Mouse (Mus musculus): ENCODE measurements around the gene Rasgef1b. TPM values are rescaled to one million over a fixed set of nuclear protein-coding genes. Genes with fewer than 3 reads are reported as not detected.
"Not testable (repeated sequence)": the region's sequence is repeated elsewhere in the genome, so short reads cannot be mapped to it uniquely, and the experiment has no call there.

Gene Rasgef1b
- polyA plus RNA-seq, 1 experiment from 2014 or later, result 31.1 TPM

DNA sequence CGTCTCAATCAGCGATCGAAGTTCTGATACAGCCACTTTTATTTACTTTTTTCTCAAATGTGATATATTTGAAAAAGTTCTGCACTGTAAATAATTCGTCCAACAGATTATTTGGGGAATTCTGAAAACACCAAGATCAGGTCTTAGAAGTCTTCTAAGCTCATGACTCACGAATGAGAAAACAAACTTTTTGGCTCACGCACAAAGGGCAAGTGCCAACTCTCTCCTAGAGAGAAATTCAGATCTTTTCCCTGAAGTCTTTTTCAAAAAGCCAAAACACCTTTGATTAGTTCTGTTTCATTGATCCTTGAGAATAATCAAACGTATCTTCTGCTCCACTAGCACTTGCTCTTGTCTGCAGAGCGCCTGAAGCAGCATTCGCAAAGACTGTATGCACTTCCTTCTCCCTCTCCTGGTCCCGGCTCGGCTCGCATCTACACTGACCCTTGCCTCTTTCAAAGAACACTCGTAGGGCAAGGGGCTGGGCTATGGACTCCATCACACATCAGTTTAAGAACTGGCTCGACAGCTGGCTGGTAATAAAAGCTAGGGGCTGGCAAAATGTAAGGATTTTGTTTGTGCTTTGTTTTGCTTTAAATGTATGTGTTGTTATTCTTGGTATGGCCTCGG, 504.9 kb downstream of the Rasgef1b start:
- peaks cover 2% of the 10 kb centered on the region; the same call in 1 of the 2 replicates for H3K4me1 ChIP-seq (ENCODE audit: control insufficient read depth, insufficient read depth, low read length)
- WGBS, result 66% methylated on average over 15 of the region's 15 CpGs
- no peak overlapping the region for H3K4me2 ChIP-seq (ENCODE audit: low read depth, low read length)
- no peak overlapping the region for H3K4me3 ChIP-seq (ENCODE audit: low read length)
- no peak for ATAC-seq (replicated peaks; ENCODE audit: extremely low read depth, insufficient read depth, low FRiP score)
- peaks cover 63% of the 10 kb centered on the region for H3K36me3 ChIP-seq (ENCODE audit: control insufficient read depth, insufficient read depth)
- peak overlapping the region; percentile 57 for H3K27ac ChIP-seq (ENCODE audit: low read length)
- H3K9me3 ChIP-seq (replicated peaks; ENCODE audit: control insufficient read depth, low read length), result peaks cover 5% of the 10 kb centered on the region; the same call in 1 of the 2 replicates
- no peak overlapping the region for H3K9ac ChIP-seq (ENCODE audit: low read length)
- no peaks in the 10 kb centered on the region for H3K27me3 ChIP-seq (ENCODE audit: control insufficient read depth, insufficient read depth, low read length)

DNA sequence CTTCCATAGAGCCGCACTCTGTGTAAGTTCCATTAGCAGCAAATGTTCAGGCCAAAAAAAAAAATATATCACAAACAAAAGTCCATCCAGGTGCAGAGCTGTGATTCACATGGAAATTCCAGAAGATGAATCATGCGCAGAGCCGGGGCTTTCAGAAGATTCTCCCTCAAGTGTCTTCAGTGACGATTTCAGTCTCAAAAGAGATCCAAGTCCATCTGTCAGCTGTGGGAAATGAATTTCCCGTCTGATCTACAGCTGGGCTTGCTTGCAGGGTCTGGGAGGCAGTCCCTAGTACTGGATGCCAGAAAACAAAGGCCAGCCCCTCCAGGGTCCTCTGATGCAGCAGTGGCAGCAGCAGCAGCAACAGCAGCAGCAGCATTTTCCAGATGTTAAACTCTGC, 510.5 kb downstream of the Rasgef1b start:
- WGBS, result 65% methylated on average over 5 of the region's 5 CpGs
- ATAC-seq (replicated peaks; ENCODE audit: extremely low read depth, insufficient read depth, low FRiP score), result no peak

DNA sequence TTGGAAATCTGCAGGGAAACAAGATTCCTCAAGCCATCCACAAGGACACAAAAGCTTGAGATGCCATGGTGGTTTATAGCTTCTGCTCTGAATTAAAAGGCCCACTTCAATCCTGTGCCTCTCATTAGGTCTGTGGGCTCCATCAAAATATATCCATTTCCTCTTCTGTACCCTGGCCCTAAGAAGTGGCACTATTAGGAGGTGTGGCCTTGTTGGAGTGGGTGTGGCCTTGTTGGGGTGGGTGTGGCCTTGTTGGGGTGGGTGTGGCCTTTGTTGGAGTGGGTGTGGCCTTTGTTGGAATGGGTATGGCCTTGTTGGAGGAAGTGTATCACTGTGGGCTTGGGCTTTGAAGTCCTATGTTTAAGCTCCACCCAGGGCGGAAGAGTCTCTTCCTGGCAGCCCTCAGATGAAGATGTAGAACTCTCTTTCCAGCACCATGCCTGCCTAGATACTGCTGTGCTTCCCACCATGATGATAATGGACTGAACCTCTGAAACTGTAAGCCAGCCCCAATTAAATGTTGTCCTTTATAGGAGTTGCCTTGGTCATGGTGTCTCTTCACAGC, 512.2 kb downstream of the Rasgef1b start:
- H3K27ac ChIP-seq (ENCODE audit: low read length); H3K9ac ChIP-seq (ENCODE audit: low read length); H3K9me3 ChIP-seq (replicated peaks; ENCODE audit: control insufficient read depth, low read length); H3K4me2 ChIP-seq (ENCODE audit: low read depth, low read length); H3K27me3 ChIP-seq (ENCODE audit: control insufficient read depth, insufficient read depth, low read length); H3K4me1 ChIP-seq (ENCODE audit: control insufficient read depth, insufficient read depth, low read length); H3K4me3 ChIP-seq (ENCODE audit: low read length); ATAC-seq (replicated peaks; ENCODE audit: extremely low read depth, insufficient read depth, low FRiP score): not testable (repeated sequence)
- H3K36me3 ChIP-seq (ENCODE audit: control insufficient read depth, insufficient read depth), result peaks cover 39% of the 10 kb centered on the region
- WGBS, result 96% methylated on average over 1 of the region's 1 CpGs

More for the DNA sequence above, 510.5 kb downstream of the Rasgef1b start:
- Histone ChIP-seq H3K4me1 (ENCODE audit: control insufficient read depth, insufficient read depth, low read length) (no peaks in the 10 kb centered on the region), H3K27ac (ENCODE audit: low read length) (no peak overlapping the region), H3K36me3 (ENCODE audit: control insufficient read depth, insufficient read depth) (peaks cover 54% of the 10 kb centered on the region), H3K27me3 (ENCODE audit: control insufficient read depth, insufficient read depth, low read length) (no peaks in the 10 kb centered on the region), H3K4me3 (ENCODE audit: low read length) (no peak overlapping the region), H3K9ac (ENCODE audit: low read length) (no peak overlapping the region), H3K4me2 (ENCODE audit: low read depth, low read length) (no peak overlapping the region), H3K9me3 (replicated peaks; ENCODE audit: control insufficient read depth, low read length) (peaks cover 5% of the 10 kb centered on the region; the same call in 1 of the 2 replicates)

DNA sequence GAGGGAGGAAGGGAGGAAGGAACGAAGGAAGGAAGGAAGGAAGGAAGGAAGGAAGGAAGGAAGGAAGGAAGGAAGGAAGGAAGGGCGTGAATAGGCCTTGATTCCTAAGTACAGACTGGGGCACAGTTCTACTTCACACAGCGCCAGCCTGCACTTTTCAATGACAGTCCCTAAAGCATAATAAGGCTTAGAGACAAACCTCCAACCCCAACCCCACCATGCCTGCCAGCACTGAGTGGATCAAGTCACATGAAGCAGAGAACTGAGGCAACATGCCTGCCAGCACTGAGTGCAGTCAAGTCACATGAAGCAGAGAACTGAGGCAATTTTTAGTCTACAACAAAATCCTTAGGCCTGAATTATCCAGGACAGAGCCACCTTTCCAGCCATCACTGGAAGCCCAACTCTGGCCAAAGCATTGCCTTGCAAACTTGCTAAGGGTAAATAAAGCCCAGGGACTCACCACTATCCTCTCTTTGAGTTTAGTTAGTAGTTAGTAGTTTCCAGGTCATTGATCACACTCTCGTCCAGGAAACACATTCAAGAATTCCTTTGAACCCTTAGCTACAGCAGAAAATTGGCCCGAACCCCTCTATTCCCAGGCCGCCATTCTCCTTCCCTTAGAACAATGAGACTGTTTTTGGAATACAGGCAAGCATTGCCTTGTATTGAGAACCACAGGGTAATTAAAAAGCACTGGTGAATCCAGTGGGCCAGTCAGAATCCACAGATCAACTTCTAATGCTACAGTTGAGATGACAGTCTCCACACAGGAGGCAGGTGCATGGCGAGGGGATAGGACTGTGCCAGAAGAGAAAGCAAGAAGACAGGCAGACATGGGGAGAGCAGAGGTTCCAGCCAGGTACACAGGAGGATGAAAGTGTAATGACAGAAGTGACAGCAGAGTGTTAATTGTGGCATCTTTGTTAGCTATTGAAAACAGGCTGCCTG, 513.4 kb downstream of the Rasgef1b start:
- no peak overlapping the region for H3K27ac ChIP-seq (ENCODE audit: low read length)
- 83% methylated on average over 7 of the region's 7 CpGs for WGBS

DNA sequence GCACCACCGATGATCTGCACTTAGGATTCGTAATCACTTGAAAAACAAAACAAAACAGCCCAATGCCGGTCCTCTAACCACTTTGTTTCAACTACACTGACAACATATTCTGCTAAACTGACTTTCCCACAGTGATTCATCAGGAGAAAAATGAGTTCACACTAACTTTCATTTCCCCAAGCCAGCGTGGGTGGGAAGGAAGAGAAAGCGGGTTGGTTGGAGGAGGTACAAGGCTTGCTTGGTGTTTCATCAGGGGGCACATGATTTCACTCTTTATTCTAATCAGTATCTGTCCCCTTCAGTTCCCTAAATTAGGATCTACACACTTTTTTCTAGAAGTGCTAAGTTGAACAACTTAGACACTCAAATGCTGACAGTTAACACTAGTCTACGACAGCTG, 514.5 kb downstream of the Rasgef1b start:
- Histone ChIP-seq H3K4me3 (ENCODE audit: low read length) (no peak overlapping the region), H3K4me2 (ENCODE audit: low read depth, low read length) (no peak overlapping the region), H3K36me3 (ENCODE audit: control insufficient read depth, insufficient read depth) (peaks cover 21% of the 10 kb centered on the region), H3K4me1 (ENCODE audit: control insufficient read depth, insufficient read depth, low read length) (no peaks in the 10 kb centered on the region), H3K27me3 (ENCODE audit: control insufficient read depth, insufficient read depth, low read length) (no peaks in the 10 kb centered on the region), H3K9ac (ENCODE audit: low read length) (no peak overlapping the region), H3K9me3 (replicated peaks; ENCODE audit: control insufficient read depth, low read length) (no peaks in the 10 kb centered on the region), H3K27ac (ENCODE audit: low read length) (no peak overlapping the region)
- no peak for ATAC-seq (replicated peaks; ENCODE audit: extremely low read depth, insufficient read depth, low FRiP score)
- 65% methylated on average over 6 of the region's 6 CpGs for WGBS

More for the DNA sequence above, 513.4 kb downstream of the Rasgef1b start:
- Histone ChIP-seq H3K27me3 (ENCODE audit: control insufficient read depth, insufficient read depth, low read length) (no peaks in the 10 kb centered on the region), H3K9ac (ENCODE audit: low read length) (no peak overlapping the region), H3K4me2 (ENCODE audit: low read depth, low read length) (no peak overlapping the region), H3K9me3 (replicated peaks; ENCODE audit: control insufficient read depth, low read length) (no peaks in the 10 kb centered on the region), H3K4me3 (ENCODE audit: low read length) (no peak overlapping the region), H3K36me3 (ENCODE audit: control insufficient read depth, insufficient read depth) (peaks cover 27% of the 10 kb centered on the region), H3K4me1 (ENCODE audit: control insufficient read depth, insufficient read depth, low read length) (no peaks in the 10 kb centered on the region)
- 0 out of 2 replicates have a peak, but pooled peaks have one; percentile 26 for ATAC-seq (replicated peaks; ENCODE audit: extremely low read depth, insufficient read depth, low FRiP score)

DNA sequence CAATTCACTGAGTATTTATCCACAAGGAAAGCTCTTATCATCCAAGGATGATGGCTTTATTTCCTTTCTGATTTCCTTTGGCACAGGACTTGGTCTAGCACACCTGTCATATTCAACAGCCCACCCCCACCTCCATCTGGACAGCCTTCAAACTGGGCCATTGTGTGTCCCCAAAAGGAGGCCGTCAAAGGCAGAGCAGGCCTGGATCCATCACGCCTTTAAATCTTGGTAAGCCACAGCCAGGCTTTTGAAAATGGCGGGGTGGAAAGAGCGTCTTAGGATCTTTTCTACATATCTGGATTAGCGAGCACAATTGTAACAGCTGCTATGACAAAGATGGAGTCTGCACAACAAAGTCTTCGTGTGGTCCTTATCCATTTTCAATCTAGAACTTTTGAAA, 515.7 kb downstream of the Rasgef1b start:
- Histone ChIP-seq H3K27ac (ENCODE audit: low read length) (no peak overlapping the region), H3K36me3 (ENCODE audit: control insufficient read depth, insufficient read depth) (peaks cover 17% of the 10 kb centered on the region), H3K27me3 (ENCODE audit: control insufficient read depth, insufficient read depth, low read length) (no peaks in the 10 kb centered on the region), H3K9ac (ENCODE audit: low read length) (no peak overlapping the region), H3K9me3 (replicated peaks; ENCODE audit: control insufficient read depth, low read length) (no peaks in the 10 kb centered on the region), H3K4me2 (ENCODE audit: low read depth, low read length) (no peak overlapping the region), H3K4me1 (ENCODE audit: control insufficient read depth, insufficient read depth, low read length) (no peaks in the 10 kb centered on the region), H3K4me3 (ENCODE audit: low read length) (no peak overlapping the region)
- no peak for ATAC-seq (replicated peaks; ENCODE audit: extremely low read depth, insufficient read depth, low FRiP score)
- 92% methylated on average over 6 of the region's 6 CpGs for WGBS

DNA sequence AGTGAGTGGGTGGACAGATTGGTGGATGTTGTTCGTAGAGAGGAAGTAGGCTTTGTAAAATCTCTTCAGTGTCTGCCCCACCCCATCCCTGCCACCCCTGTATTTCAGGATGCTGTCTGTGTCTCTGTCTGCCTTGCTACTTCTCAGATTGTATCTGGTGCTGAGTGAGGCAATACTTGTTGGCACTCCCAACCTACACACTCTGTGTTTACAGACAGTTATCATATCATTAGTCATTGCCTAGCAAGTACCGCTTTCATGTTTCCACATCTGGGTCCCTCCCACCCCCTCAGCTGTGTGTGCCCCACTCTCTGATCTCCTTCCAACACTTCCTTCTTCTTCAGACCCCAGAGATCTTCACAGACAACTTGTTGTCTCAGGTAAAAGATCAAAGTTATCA, 525.4 kb downstream of the Rasgef1b start:
- H3K9ac ChIP-seq (ENCODE audit: low read length), result no peak overlapping the region
- H3K4me1 ChIP-seq (ENCODE audit: control insufficient read depth, insufficient read depth, low read length), result no peaks in the 10 kb centered on the region
- H3K36me3 ChIP-seq (ENCODE audit: control insufficient read depth, insufficient read depth), result no peaks in the 10 kb centered on the region
- no peak overlapping the region for H3K4me2 ChIP-seq (ENCODE audit: low read depth, low read length)
- no peak for ATAC-seq (replicated peaks; ENCODE audit: extremely low read depth, insufficient read depth, low FRiP score)
- no peaks in the 10 kb centered on the region; the same call in 1 of the 2 replicates for H3K27me3 ChIP-seq (ENCODE audit: control insufficient read depth, insufficient read depth, low read length)
- no peak overlapping the region for H3K27ac ChIP-seq (ENCODE audit: low read length)
- H3K4me3 ChIP-seq (ENCODE audit: low read length), result no peak overlapping the region
- H3K9me3 ChIP-seq (replicated peaks; ENCODE audit: control insufficient read depth, low read length), result no peaks in the 10 kb centered on the region
- 43% methylated on average over 2 of the region's 2 CpGs for WGBS

DNA sequence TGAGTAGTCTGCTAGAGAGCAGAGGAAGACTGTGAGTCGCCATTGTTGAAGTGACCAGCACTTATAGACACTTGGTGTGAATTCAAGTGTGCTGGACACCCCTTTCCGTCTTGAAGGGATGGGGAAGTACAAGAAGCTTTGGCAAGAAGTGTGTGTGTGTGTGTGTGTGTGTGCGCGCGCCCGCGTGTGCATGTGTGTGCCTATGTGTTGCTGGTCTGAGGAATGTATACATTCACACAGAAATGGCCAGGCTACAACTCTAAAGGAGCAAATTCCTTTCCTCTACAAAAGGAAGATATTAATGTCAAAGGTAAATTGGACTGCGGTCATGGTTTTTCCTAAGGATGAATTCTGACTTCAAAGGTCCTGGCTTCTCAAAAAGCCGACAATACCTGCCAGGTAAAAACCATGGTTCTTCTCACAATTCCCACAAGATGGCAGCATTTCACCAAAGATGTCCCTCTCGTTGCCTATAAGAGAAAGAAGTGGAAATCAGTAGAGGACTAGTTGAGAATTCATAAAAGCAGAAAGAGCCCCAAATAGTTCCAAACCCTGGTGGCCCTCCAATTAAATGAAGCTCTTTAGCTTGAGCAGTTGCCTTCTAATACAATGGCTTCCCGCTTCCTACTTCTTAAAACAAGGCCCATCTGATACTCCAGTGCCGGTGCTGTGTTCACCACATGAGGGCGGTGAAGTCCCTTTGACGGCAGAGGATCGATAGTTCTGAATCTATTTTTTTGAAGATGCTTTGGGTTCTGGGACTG, 526.6 kb downstream of the Rasgef1b start:
- Histone ChIP-seq H3K36me3 (ENCODE audit: control insufficient read depth, insufficient read depth) (no peaks in the 10 kb centered on the region), H3K9me3 (replicated peaks; ENCODE audit: control insufficient read depth, low read length) (no peaks in the 10 kb centered on the region), H3K27ac (ENCODE audit: low read length) (no peak overlapping the region), H3K27me3 (ENCODE audit: control insufficient read depth, insufficient read depth, low read length) (no peaks in the 10 kb centered on the region; the same call in 1 of the 2 replicates), H3K9ac (ENCODE audit: low read length) (no peak overlapping the region), H3K4me3 (ENCODE audit: low read length) (peak overlapping the region; percentile 36), H3K4me1 (ENCODE audit: control insufficient read depth, insufficient read depth, low read length) (no peaks in the 10 kb centered on the region), H3K4me2 (ENCODE audit: low read depth, low read length) (peak overlapping the region; percentile 66)
- WGBS, result 50% methylated on average over 15 of the region's 15 CpGs
- ATAC-seq (replicated peaks; ENCODE audit: extremely low read depth, insufficient read depth, low FRiP score), result no peak; the same call in 1 of the 2 replicates

All from heart, embryonic 16.5 days (tissue).